Comparison of ENCODE assay signal across 8 mouse cellular contexts in the genomic region with DNA sequence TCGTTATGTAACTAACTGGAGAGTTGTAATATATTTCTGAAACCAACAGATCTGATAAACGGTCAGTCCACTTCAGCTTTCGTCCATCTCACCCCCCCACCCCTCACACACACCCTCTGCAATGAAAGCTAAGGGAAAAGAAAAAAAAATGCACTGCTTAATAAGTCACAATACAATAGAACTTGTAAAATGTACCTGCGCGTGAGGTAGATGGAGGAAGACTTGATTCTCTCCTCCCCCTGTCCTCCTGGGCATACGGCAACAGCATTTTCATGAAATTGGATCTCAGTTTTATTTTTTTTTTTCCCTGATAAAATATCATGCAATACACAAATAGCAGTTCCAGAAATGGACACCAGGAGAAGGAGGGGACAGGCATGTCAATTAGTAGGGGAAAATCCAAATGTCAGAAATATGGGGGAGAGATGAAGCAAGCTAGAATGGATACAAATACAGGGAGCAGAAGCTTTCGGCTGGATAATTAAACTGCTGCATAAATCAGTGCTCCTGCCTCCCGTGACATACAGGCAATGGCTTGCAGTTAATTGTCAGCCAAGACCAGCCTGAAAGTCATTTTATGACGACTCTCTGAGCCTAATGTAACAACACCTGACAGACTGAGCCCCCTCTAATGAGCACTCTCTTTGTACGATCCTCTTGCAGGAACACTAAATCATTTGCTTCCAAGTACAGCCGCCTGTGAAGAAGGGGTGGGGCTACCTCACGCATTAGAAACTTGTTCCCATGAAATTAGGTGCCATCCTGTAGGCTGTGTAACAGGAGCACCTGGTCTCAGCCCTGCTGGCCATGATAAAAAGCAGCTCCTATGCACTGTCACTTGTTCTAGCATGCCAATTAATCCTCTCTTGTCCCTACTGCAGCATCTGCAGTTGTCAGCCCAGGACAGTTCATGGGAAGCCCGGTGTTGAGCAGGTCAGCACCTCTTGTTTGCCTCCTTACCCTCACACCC. TPM values are rescaled to one million over a fixed set of nuclear protein-coding genes. Genes with fewer than 3 reads are reported as not detected.
DNase-seq lines count a peak whose midpoint lies in the region; ATAC-seq and TF ChIP-seq lines count a peak whose summit lies in the region.

No protein-coding gene starts in this region.

- H3K4me2 ChIP-seq in forebrain, embryonic 11.5 days (ENCODE audit: low read depth, low read length, severe bottlenecking), result no peak overlapping the region
- no peak overlapping the region for H3K4me2 ChIP-seq in lung, embryonic 14.5 days
- H3K4me2 ChIP-seq in neural tube, embryonic 13.5 days, result peak overlapping the region; percentile 46

- H3K27me3 ChIP-seq in forebrain, embryonic 11.5 days (ENCODE audit: control insufficient read depth, insufficient read depth, low read length), result peaks cover 2% of the 10 kb centered on the region; the same call in 1 of the 2 replicates
- H3K27me3 ChIP-seq in forebrain, embryonic 10.5 days (ENCODE audit: poor library complexity, severe bottlenecking), result peaks cover 16% of the 10 kb centered on the region
- H3K27me3 ChIP-seq in lung, embryonic 14.5 days (ENCODE audit: insufficient read depth, low read length), result no peaks in the 10 kb centered on the region
- peaks cover 10% of the 10 kb centered on the region for H3K27me3 ChIP-seq in neural tube, embryonic 13.5 days

- no peaks in the 10 kb centered on the region for H3K4me1 ChIP-seq in forebrain, embryonic 11.5 days (replicated peaks; ENCODE audit: control insufficient read depth, insufficient read depth, low read length)
- peaks cover 8% of the 10 kb centered on the region; the same call in 1 of the 2 replicates for H3K4me1 ChIP-seq in forebrain, embryonic 10.5 days
- H3K4me1 ChIP-seq in lung, embryonic 14.5 days (ENCODE audit: insufficient read depth), result no peaks in the 10 kb centered on the region
- H3K4me1 ChIP-seq in neural tube, embryonic 13.5 days (replicated peaks), result peaks cover 11% of the 10 kb centered on the region

- no peak overlapping the region for H3K9ac ChIP-seq in forebrain, embryonic 11.5 days (ENCODE audit: low read length)
- no peak overlapping the region for H3K9ac ChIP-seq in lung, embryonic 14.5 days
- H3K9ac ChIP-seq in neural tube, embryonic 13.5 days, result peak overlapping the region; percentile 48; the same call in 1 of the 2 replicates

- 62% methylated on average over 13 of the region's 13 CpGs for WGBS in forebrain, embryonic 11.5 days
- 65% methylated on average over 13 of the region's 13 CpGs for WGBS in forebrain, embryonic 10.5 days
- 53% methylated on average over 13 of the region's 13 CpGs for WGBS in lung, embryonic 14.5 days
- 37% methylated on average over 13 of the region's 13 CpGs for WGBS in neural tube, embryonic 13.5 days

- H3K36me3 ChIP-seq in forebrain, embryonic 11.5 days (ENCODE audit: control insufficient read depth, insufficient read depth, low read length), result no peaks in the 10 kb centered on the region
- H3K36me3 ChIP-seq in forebrain, embryonic 10.5 days (replicated peaks), result no peaks in the 10 kb centered on the region
- no peaks in the 10 kb centered on the region for H3K36me3 ChIP-seq in lung, embryonic 14.5 days (ENCODE audit: insufficient read depth)
- H3K36me3 ChIP-seq in neural tube, embryonic 13.5 days, result no peaks in the 10 kb centered on the region

- no peaks in the 10 kb centered on the region for H3K9me3 ChIP-seq in forebrain, embryonic 11.5 days (ENCODE audit: control insufficient read depth, low read length)
- no peaks in the 10 kb centered on the region for H3K9me3 ChIP-seq in forebrain, embryonic 10.5 days
- H3K9me3 ChIP-seq in lung, embryonic 14.5 days (ENCODE audit: low read depth, low read length), result no peaks in the 10 kb centered on the region
- no peaks in the 10 kb centered on the region for H3K9me3 ChIP-seq in neural tube, embryonic 13.5 days

- peak; percentile 69 for ATAC-seq in forebrain, embryonic 11.5 days (replicated peaks; ENCODE audit: low FRiP score)
- no peak for ATAC-seq in lung, embryonic 14.5 days (ENCODE audit: insufficient read depth)
- peak; percentile 88 for ATAC-seq in neural tube, embryonic 13.5 days (ENCODE audit: low read depth)

- DNase-seq in forebrain, embryonic 11.5 days (ENCODE audit: low spot score), result no peak
- no peak for DNase-seq in forebrain, embryonic 10.5 days (ENCODE audit: extremely low spot score, low spot score)
- DNase-seq in lung, embryonic 14.5 days, result no peak
- DNase-seq in lung, postnatal 36 days, result no peak
- peak; percentile 60 for DNase-seq in layer of hippocampus, adult 11-12 months (ENCODE audit: low spot score)
- DNase-seq in adrenal gland, adult 2 months, result no peak
- no peak for DNase-seq in gastrocnemius, postnatal 10 days

- TF ChIP-seq CTCF in lung, embryonic 14.5 days (IDR thresholded peaks at IDR 0.05; ENCODE audit: low read depth), result peak; percentile 34; the same call in 1 of the 2 replicates

- no peak overlapping the region for H3K27ac ChIP-seq in forebrain, embryonic 11.5 days (ENCODE audit: low read depth, low read length)
- no peak overlapping the region for H3K27ac ChIP-seq in forebrain, embryonic 10.5 days
- no peak overlapping the region for H3K27ac ChIP-seq in lung, embryonic 14.5 days (ENCODE audit: low read depth)
- 0 out of 2 replicates have a peak overlapping the region, but pooled peaks have one; percentile 33 for H3K27ac ChIP-seq in neural tube, embryonic 13.5 days (replicated peaks)

- H3K4me3 ChIP-seq in forebrain, embryonic 11.5 days (ENCODE audit: low read depth, low read length), result no peak overlapping the region
- no peak overlapping the region for H3K4me3 ChIP-seq in forebrain, embryonic 10.5 days
- H3K4me3 ChIP-seq in lung, embryonic 14.5 days (ENCODE audit: low read depth, low read length), result no peak overlapping the region
- peak overlapping the region; percentile 15; the same call in 1 of the 2 replicates for H3K4me3 ChIP-seq in neural tube, embryonic 13.5 days

RNA-seq across cellular contexts. Expression of gene Inhba, which starts 11.7 kb away (rescaled TPM):
- polyA plus RNA-seq in forebrain, embryonic 11.5 days (2014; fragmentation: Nextera tagmentation; extraction: Ambion mirVana), result 0.23 and 0.77 TPM in 2 replicates
- 0.26 and 0.27 TPM in 2 replicates for polyA plus RNA-seq in forebrain, embryonic 10.5 days (2016; fragmentation: Nextera tagmentation; extraction: Ambion mirVana)
- polyA plus RNA-seq in lung, embryonic 14.5 days (2014; fragmentation: Nextera tagmentation; extraction: Ambion mirVana), result 3.1 and 3.2 TPM in 2 replicates
- 0.84 and 2.5 TPM in 2 replicates for polyA plus RNA-seq in neural tube, embryonic 13.5 days (2015; fragmentation: Nextera tagmentation; extraction: Ambion mirVana)
- total RNA-seq in adrenal gland, adult 2 months (2021), result 1 to 10 TPM; 1.1 to 2.0 TPM
- 0.16 and 0.45 TPM in 2 replicates for polyA plus RNA-seq in adrenal gland, adult 2 months (2012; rRNA removed)
- 1 to 10 TPM; 2.3 to 3.6 TPM for total RNA-seq in gastrocnemius, postnatal 10 days (2021)
